Mouse (Mus musculus) Patski (cell line): ENCODE data around the gene Rnf145. TPM values are rescaled to one million over a fixed set of nuclear protein-coding genes. Genes with fewer than 3 reads are reported as not detected.
A peak's percentile ranks its signal among the peaks of the same experiment; 100 is the strongest.

ENCODE experiments used
- ATAC-seq: fragments of 100-300 bp; one replicate; pipeline ENCODE4 v1.8.0; 2021
- CTCF ChIA-PET: fragments of 350-600 bp; sonication (Branson Sonifier 250); formaldehyde crosslinking; loops from one replicate; lab custom pipeline; 2022; ENCODE audit warnings: inconsistent platforms; lab: Charles Lee
- POLR2A ChIA-PET: fragments of 350-600 bp; sonication (Branson Sonifier 250); formaldehyde crosslinking; loops from one replicate; lab custom pipeline; 2022; ENCODE audit warnings: antibody characterized with exemption, inconsistent platforms; lab: Charles Lee
- DNase-seq: peaks from one replicate; pipeline ENCODE4 v3.0.0-alpha.2; 2011; ENCODE audit warnings: low read depth, low spot score
- H3K27me3 ChIP-seq: fragments of 371-371 bp; one replicate; pipeline ENCODE4 v1.5.1; 2021
- CTCF ChIP-seq: fragments of 100-300 bp; IDR thresholded peaks from one replicate; pipeline ENCODE4 v1.5.1; 2021
- in situ Hi-C: fragments of 300-500 bp; cut with MboI; formaldehyde crosslinking; loops from 3 replicates; pipeline ENCODE4 v1.11.1; 2018; ENCODE audit warnings: low pct_unique_long_range_greater_than_20kb, mixed read lengths
- polyA plus RNA-seq: library from polyadenylated mRNA; unstranded; gene quantifications from one replicate; pipeline ENCODE4 v1.2.3, GENCODE M21; 2021

Gene Rnf145
- polyA plus RNA-seq, 1 experiment from 2014 or later, result 161 TPM

- in situ Hi-C loops, result no loop called here
- DNase-seq, result no peak
- no peak for TF ChIP-seq CTCF
- ChIA-PET CTCF (no interaction called here), POLR2A (no interaction called here)
- no peak for ATAC-seq
- H3K27me3 ChIP-seq, result peaks cover 4% of the 10 kb centered on the region
Measured at GRCm38 (mm10) chr11:44489117-44489516, 29.6 kb upstream of the Rnf145 start.

- ATAC-seq, result no peak
- CTCF ChIA-PET, result interaction anchor here (0.8 to 1.3 kb wide), 3 partner anchors 11 to 19 kb away, joined by 3 read pairs; no protein-coding TSS in a partner anchor
- POLR2A ChIA-PET, result no interaction called here
- TF ChIP-seq CTCF, result no peak
- no peaks in the 10 kb centered on the region for H3K27me3 ChIP-seq
- no peak for DNase-seq
- in situ Hi-C loops, result no loop called here
Measured at GRCm38 (mm10) chr11:44494643-44495323, 24.0 kb upstream of the Rnf145 start.

GRCm38 (mm10) chr11:44496217-44496616, 22.5 kb upstream of the Rnf145 start:
- DNase-seq (no peak), ATAC-seq (peak; percentile 60)
- POLR2A ChIA-PET, result no interaction called here
- in situ Hi-C loops, result no loop called here
- no peaks in the 10 kb centered on the region for H3K27me3 ChIP-seq
- CTCF ChIA-PET, result no interaction called here
- TF ChIP-seq CTCF, result no peak

- no peak for TF ChIP-seq CTCF
- CTCF ChIA-PET, result no interaction called here
- no peak for DNase-seq
- POLR2A ChIA-PET, result no interaction called here
- no peaks in the 10 kb centered on the region for H3K27me3 ChIP-seq
- ATAC-seq, result no peak
- in situ Hi-C loops, result no loop called here
Measured at GRCm38 (mm10) chr11:44498412-44499272, 20.1 kb upstream of the Rnf145 start.

- TF ChIP-seq CTCF, result no peak
- CTCF ChIA-PET, result no interaction called here
- no peak for ATAC-seq
- DNase-seq, result no peak
- in situ Hi-C loops, result no loop called here
- POLR2A ChIA-PET, result interaction anchor here (0.8 kb wide), 1 partner anchor 30 kb away, joined by 5 read pairs; no protein-coding TSS in a partner anchor
- H3K27me3 ChIP-seq, result no peaks in the 10 kb centered on the region
Measured at GRCm38 (mm10) chr11:44500966-44501365, 17.8 kb upstream of the Rnf145 start.

- ATAC-seq (no peak), DNase-seq (no peak)
- POLR2A ChIA-PET, result interaction anchor here (0.5 to 0.8 kb wide), 2 partner anchors 30 to 59 kb away, joined by 3 to 5 read pairs; no protein-coding TSS in a partner anchor
- TF ChIP-seq CTCF, result no peak
- CTCF ChIA-PET, result no interaction called here
- in situ Hi-C loops, result no loop called here
- no peaks in the 10 kb centered on the region for H3K27me3 ChIP-seq
Measured at GRCm38 (mm10) chr11:44501477-44501876, 17.3 kb upstream of the Rnf145 start.

- no peaks in the 10 kb centered on the region for H3K27me3 ChIP-seq
- DNase-seq, result no peak
- TF ChIP-seq CTCF, result no peak
- ChIA-PET CTCF (interaction anchor here (0.6 to 2.0 kb wide), 2 partner anchors 9 to 279 kb away, joined by 4 to 12 read pairs; no protein-coding TSS in a partner anchor), POLR2A (no interaction called here)
- no peak for ATAC-seq
- in situ Hi-C loops, result no loop called here
Measured at GRCm38 (mm10) chr11:44502931-44503330, 15.8 kb upstream of the Rnf145 start.

- ChIA-PET CTCF (interaction anchor here (1.2 to 2.0 kb wide), 2 partner anchors 8 to 51 kb away, joined by 3 to 12 read pairs; no protein-coding TSS in a partner anchor), POLR2A (no interaction called here)
- DNase-seq (no peak), ATAC-seq (no peak)
- no peak for TF ChIP-seq CTCF
- H3K27me3 ChIP-seq, result no peaks in the 10 kb centered on the region
- in situ Hi-C loops, result no loop called here
Measured at GRCm38 (mm10) chr11:44504146-44504545, 14.6 kb upstream of the Rnf145 start.

GRCm38 (mm10) chr11:44504761-44505160, 14.0 kb upstream of the Rnf145 start:
- no peak for DNase-seq
- in situ Hi-C loops, result no loop called here
- ChIA-PET CTCF (interaction anchor here (1.2 to 2.0 kb wide), 2 partner anchors 8 to 51 kb away, joined by 3 to 12 read pairs; no protein-coding TSS in a partner anchor), POLR2A (interaction anchor here (0.7 kb wide), 1 partner anchor 90 kb away, joined by 3 read pairs; no protein-coding TSS in a partner anchor)
- TF ChIP-seq CTCF, result no peak
- no peak for ATAC-seq
- no peaks in the 10 kb centered on the region for H3K27me3 ChIP-seq

GRCm38 (mm10) chr11:44508876-44509275, 9.9 kb upstream of the Rnf145 start:
- ChIA-PET POLR2A (interaction anchor here (0.6 kb wide), 1 partner anchor 102 kb away, joined by 5 read pairs; no protein-coding TSS in a partner anchor), CTCF (no interaction called here)
- H3K27me3 ChIP-seq, result no peaks in the 10 kb centered on the region
- no peak for ATAC-seq
- in situ Hi-C loops, result no loop called here
- no peak for DNase-seq
- no peak for TF ChIP-seq CTCF
